Mouse (Mus musculus) adrenal gland, postnatal 25 days (tissue): ENCODE measurements at regions not wholly inside any gene's neighbourhood (a gene's known extent, or its start where the extent isn't known, plus 50 kb on each side); places are given as distances from the start of the nearest gene placed in this dataset.

ENCODE experiments used
- DNase-seq: peaks from one replicate; pipeline ENCODE4 v3.0.0; 2021; ENCODE audit warnings: mixed read lengths

DNA sequence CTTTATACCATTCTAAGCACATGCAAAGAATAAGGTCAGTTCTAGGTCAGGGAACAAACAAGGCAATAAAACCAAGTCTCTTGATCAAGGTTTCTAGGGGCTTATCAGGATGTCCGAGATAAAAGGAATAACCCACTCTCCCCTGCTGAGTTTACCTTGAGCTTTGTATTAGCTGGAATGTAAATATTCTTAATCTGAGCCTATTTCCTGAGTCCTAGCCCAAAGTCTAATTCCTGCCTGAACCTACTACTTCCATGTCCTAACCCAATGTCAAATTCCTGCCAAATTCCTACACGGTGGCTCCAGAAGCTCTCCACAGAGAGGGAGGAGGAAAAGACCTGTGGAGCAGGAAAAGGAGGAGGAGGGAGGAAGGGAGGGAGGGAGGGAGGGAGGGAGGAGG, 169.6 kb upstream of the Jarid2 start:
- no peak for DNase-seq

DNA sequence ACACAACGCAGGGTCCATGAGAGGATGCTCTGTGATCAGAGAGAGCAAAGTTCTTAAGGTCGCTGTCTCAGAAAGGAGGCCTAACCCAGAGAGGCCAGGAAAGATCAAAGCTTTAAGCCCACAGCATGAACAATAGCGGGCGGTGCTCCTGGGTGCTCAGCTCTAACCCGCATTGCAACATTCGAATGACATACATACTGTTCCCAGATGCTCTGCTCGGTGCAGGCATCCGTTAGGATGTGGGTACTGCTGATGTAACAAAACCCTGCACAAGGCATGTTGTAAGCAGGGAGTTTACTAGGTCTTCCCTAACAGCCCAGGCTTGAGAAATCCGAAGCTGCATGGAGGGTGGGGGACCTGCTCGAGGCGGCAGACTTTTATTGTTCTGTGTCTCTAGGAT, 164.6 kb upstream of the Jarid2 start:
- no peak for DNase-seq

DNA sequence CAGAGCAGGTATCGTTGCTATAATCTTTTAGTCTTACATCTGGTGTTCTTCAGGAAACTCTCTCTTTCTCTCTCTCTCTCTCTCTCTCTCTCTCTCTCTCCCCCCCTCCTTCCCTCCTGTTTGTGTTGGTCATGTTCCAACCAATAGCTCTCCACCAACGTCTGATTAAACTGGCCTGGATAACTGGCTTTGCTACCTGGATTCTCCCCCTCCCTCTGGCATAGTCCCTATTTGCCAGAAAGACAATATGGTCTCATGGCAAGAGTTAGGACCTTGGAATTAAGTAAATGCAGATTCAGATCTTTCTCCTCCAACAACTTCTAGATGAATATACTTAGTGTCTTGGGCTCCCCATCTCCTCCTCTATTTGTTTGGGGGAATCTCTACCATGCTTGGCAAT, 161.6 kb upstream of the Jarid2 start:
- no peak for DNase-seq

DNA sequence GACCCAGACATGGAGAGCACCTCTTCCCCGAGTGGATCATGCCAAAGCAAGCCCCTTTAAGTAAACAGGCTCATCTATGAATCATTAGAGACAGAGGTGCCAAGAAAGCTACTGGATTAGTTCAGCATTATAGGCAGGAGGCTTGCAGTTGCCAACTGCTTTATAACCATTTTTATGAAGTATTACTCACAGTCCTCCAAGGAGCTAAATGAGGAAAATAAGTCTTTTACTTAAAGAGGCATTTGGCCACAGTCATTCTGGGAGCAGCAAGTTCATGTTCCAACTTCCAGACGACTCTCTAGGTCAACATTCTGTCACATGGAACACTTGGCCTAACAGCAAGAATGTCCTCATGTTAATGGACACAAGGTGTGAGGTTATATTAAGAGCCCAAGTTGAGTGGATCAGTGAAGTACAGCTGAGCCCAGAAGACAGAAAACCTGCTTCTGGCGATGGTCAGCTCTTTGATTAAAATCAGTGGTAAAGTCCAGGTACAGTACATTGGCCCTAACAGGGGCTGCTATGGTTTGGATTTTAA, 160.0 kb upstream of the Jarid2 start:
- no peak for DNase-seq

DNA sequence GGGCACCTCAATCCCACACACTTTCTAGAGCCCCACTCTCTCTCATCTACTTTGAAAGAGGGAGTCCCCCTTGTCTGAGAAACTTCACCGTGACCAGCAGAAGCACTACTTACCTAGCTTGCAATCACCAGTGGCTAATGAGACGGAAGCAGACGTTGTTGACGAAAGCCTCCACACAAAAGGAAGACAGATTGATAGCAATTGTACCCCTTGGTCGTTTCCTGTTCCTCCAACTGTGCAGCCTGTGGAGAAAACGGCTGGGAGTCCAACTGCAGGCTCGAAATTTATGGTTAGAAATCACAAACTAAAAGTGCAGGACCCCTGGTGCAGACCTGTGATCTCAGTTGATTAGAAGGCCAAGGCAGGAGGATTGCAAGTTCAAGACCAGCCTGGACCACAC, 155.8 kb upstream of the Jarid2 start:
- no peak for DNase-seq

DNA sequence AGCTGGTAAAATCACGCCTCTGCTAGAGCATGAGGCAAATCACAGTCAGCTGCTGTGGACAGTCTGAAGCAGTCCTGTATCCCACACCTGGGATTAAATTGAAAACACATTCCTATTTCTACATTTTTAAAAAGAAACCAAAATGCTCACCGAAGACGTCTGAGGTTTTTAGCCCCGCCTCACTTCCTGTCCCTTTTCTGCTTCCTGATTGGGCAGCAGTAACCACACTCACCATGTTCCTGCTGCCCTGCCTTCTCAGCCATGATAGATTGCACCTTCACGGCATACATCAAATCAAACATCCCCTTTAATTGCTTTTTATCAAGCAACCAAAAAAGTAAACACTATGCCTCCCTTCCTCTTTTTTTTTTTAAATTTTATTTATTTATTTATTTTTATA, 150.1 kb upstream of the Jarid2 start:
- DNase-seq: no peak

DNA sequence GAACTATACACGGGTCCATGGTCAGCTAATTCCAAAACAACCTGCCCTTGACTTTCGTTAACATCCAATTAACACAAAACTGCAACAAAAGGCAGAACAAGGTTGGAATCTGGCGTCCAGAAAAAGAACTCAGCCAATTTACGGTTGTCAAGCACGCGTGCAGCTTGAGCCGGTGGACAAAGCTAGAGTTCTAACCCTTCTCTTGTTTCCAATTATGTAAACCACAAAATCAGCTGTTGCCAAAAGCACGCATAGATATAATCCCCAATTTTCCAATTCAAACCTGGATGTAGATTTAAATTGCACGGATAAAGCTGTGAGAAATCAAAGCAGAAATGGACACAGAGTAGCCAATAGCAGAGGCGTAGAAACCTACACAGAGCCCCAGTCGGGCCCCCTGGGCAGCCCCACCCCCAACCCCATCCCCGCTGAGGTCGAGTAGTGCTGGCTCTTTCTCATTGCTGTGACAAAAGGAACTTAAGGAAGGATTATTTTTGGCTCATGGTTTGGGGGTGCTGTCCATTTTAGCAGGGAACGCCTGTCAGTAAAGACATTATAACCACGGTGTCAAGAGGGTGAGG, 149.0 kb upstream of the Jarid2 start:
- DNase-seq: no peak

DNA sequence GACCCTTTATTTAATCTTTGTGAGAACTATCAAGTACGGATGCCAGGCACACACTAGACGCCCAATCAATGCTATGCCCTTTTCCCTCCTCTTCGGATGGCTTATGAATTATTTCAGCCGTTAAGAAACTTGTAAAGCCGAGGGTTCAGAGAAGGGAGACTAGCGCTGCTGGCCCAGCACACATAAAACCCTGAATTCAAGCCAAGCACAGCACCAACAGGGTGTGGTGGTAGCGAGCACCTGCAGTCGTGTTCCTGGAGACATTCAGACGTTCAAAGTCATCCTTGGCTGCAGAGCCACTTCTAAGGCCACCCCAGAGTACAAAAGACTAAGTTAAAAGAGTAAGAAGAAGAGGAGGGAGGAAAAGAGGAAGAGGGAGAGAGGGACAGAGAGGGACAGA, 148.5 kb upstream of the Jarid2 start:
- DNase-seq: no peak

DNA sequence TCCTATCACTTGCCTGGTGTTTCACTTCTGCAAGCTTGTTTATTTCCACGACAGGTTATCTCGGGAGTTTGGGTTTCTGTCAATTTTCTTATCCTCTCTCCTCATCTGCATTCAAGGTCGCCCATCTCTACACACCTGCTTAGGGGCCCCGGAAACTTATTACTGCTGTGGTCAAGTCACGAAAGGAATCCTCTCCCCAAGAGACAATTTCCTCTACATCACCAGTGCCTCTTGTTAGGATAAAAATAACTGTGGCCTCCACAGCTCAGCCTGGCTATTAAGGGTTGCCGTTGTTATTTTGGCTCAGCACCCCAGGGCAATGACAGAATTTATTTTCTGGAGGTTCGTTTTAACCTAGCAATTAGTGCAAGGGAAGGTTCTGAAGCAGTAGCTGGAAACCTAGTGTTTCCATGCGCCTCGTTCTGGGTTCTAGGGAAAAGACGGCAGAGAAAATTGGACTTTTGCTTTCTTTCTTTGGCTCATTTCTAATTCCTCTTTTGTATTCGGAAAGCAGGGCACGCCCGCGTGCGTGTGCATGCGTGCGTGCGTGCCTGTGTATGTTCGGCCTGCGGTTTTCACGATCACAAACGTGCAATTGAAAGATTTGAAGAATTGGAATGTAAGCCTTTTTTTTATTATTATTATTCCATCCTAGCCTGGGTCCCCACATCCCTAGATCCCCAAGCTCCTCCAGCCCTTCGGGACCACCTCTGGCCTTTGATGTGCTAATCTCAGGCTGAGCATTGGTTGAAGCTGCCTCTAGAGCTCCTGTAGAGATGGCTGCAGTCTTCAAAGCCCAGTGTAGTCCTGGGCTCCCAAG, 147.1 kb upstream of the Jarid2 start:
- DNase-seq: no peak

DNA sequence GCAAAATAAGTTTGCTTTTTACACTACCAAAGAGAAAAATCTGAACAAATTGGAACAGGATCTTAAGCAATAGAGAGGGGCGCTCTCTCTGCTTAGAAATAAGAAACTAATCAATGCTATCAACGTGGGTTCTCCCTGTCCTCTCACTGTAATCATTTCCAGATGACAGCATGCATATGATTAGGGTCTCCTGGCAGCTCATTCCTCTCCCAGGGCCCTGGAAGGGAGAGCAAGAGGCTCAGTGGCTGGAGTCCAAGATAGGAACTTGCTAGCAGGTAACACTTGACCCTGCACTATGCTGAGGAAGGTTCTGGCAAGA, 146.5 kb upstream of the Jarid2 start:
- no peak for DNase-seq

DNA sequence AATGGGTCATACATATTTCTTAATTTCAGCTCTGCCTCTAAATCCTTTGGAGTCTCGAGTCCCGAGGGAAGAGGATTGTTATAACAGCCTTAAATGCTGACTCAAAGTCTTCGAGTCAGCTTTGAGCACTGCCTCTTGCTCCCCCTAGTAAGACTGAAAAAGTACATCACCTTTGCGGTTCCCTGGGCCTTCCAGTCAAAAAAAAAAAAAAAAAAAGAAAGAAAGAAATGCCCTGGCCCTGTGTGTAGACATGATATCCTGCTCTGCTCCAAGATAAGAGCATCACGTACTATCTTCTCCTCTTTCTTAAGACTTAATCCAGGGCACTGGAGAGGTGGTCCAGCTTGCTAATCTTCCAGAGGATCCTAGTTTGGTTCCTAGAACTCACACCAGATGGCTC, 145.7 kb upstream of the Jarid2 start:
- DNase-seq: no peak

DNA sequence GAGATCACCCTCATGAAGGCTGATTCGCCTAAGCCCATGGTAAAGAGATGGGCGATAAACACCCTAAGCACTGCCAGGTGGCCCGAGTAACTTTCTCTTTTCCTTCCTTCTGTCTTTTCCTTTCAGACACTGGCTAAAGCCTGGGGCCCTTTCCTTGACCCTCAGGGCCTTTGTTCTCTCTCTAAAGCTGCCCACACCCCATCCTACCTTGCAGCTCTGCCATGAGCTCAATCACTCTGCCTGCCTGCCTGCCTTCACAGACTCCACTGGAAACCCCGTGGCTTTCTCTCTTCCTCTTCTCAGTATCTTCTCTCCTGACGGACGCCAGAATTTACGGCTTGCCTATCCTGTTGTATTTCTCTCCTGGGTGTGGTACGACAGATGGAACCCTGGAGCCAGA, 145.1 kb upstream of the Jarid2 start:
- DNase-seq: no peak

DNA sequence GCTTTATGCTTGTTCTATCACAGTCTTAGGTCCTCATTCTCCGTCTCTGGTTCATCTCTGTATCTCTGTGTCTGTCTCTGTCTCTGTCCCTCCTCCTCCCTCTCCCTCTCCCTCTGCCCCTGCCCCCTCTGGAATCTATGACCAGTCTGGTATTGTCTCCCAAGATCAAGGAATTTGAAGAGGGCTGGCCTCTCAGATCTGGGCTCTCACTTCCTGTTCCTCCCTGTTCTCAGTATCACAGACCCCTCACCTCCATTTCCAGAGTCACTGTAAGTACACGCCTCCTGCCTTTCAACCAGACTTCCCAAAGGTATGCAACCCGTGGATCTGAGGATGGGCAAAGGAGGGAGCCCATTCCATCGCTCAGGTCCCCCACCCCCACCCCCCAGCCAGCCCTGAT, 144.7 kb upstream of the Jarid2 start:
- DNase-seq: no peak

DNA sequence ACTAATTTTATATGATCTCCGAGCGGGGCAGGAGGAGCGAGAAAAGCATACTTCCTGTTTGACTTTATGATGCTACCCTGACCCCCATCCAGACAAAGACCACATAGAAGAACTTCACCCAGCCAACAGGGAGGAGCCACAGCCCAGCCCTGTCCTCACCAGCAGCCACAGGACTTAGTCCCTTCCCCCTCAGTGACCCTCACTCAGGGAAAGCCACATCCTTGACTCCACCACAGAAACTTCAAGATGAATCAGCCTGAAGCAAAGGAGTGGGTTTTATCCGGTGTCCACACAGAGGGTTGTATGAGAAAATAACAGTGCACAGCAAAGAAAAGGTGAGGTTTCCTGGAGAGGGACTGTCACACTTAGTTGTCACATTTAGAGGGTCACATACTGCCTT, 141.4 kb upstream of the Jarid2 start:
- DNase-seq: no peak

DNA sequence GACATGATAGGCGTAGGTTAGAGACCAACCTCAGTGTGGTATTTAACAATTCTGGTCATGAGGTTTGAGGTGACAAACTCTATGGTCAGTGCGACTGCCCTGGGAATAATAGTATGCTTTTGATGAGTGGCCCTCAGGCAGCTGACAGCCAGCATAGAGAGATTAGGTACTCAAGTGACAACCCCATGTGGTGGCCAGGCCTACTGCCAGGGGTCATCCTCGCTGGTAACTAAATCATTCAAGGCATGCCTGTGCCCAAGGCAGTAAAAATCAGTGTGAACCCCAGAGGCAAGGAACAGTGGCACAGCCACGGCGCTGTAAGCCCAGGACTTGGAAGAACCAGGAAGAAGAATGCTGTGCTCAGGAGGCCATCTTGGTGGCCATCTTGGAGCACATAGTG, 134.6 kb upstream of the Jarid2 start:
- DNase-seq: no peak

DNA sequence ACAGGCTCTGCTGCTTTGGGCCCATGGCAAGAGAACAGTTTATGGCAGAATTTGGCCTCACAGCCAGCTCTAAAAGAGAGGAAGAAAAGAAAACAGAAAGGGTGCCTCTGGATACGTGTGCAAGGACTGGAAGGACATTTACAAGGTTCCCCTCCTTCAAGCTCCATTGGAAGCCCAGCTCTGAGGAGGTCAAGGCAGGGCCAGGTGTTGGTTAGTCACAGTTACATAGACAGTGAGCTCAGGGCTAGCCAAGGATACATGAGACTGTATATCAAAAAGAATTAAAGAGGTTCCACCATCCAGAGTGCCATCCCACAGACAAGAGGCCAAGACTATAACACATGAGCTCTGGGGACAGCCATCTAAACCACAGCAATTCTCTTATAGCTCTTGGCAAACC, 131.6 kb upstream of the Jarid2 start:
- DNase-seq: no peak

DNA sequence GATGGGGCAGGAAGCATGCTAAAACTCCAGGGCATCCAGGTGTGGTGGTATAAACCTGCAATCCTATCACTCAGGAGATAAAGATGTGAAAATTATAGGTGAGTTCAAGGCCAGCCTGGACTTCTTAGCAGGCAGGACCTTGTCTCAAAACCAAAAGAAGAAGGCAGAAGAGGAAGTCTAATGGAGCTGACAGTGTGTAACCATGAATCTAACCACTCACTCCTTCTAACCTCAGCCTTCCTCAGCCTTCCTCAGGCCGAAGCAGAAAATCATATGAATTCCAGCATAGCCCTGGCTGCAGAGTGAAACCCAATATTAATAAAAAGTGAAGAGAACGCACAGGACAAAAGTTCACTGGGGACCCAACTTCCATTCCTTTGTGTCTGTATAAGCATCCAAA, 128.2 kb upstream of the Jarid2 start:
- DNase-seq: no peak

DNA sequence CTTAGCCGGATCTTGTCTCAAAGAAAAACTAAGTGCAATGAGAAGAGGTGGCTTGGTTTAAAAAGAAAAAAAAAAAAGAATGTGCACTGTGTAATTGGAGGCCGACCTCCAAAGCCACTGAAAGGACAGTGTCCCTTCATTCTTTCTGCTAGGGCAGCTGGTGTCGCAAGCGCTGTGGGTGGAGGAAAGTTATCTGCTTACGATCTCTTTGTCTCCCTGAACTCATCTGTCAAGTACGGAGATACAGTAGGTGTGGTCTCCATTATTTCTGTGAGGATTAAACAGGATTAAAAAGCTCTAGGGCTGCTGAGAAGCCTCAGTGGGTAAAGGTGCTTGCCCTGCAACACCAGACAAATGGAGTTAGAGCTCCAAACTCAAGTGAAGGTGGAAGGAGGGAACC, 126.6 kb upstream of the Jarid2 start:
- peak; percentile 27 for DNase-seq

DNA sequence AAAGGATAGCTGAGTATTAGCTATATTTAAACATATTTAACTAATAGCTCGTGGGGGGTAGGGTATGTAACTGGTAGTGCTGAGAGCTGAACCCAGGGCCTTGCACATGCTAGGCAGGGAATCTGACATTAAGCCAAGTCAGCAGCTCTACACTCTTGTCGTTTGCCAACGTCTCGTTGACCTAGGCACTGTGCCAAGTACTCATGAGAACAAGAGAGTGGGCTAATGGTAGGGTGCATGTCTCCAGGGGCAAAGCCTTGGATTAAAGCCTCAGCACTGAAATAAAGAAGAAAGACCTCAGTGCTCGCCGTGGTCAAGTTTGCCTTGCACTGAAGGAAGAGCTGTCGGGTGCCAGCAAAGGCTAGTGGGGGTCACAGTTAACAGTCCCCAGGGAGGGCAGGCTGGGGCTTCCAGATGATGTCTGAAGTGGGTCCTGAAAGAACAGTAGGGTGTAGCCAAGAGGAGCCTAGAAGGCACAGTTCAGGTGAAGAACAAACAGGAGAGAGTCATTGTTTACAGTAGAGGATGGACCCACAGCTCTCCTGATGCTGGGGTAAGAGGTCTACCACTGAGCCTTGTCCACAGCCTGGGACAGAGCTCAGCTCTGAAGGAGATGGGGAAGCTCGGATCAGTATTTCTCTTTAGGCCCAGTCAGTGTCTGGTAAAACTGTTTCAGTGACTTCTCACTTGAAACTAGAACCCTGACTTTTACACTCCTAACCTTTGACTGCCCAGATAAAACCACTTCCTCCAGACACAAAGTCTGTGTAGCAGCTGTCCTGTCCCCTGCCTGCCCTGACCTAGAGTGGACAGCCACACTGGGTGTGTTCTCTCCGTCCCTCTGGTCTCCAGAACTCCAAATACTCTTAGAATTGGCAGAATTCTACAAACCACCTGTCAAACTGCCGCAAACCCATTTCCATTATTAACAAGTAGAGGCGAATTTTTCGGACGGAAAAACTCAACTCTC, 121.7 kb upstream of the Jarid2 start:
- no peak for DNase-seq

DNA sequence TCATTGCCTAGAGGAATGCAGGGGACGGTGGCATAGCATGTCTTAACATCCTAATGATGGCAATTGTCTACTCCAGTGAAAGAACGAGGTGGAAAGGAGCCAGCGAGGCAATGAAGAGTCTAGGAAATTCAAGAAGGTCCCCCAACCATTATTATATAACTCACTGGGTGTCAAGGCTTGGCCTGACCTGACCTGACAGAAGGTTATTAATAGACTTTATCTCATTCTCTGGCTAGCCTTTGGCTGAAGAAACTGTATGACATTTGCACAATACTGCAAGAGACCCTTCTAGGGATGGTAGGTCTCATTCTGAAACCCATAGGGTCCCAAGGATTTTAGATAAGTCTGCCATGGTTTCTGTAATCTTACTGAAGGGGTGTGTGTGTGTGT, 121.0 kb upstream of the Jarid2 start:
- DNase-seq: no peak

DNA sequence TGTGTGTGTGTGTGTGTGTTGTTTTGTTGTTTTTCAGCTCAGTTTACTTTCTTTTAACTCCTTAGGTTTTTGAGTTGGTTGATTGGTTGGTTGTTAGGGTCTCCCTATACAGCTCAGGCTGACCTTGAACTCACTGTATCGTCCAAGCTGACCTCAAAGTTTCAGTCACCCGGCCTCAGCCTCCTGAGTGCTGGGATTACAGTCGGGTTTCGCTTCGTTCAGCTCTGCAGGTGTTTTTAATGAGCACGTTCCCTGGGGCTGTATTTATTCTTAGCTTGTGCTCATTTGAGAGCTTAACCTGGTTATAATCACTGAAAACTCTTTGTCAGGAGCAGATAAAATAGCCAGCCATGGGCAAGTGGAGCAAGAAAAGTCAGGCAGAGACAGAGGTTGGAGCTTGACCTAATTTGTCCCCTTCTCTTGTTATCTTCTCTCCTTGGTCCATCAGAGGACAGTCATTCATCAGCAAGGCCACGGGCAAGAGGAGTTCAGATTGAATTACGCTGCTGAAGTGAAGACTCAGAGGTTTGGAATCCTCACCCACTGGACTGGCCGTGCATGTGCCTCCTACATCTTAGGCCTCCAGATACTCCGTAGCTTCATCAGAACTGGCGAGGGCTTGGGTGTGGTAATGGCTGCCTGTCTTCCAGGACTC, 120.5 kb upstream of the Jarid2 start:
- DNase-seq: peak; percentile 44

DNA sequence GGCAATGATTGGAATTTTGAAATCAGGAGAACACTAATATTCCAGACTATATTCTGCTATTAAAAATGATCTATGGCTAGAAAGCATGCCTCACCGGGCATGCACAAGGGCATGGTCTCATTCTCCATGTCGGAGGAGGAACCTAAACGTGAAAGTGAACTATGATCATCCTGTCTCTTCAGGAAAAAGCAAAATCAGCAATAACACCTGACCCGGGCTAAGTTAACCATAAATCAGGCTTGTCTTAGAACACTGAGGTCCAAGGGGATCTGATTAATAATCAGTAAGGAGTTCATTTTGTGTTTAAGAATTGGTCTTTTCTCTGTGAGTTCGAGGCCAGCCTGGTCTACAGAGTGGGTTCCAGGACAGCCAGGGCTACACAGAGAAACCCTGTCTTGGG, 119.7 kb upstream of the Jarid2 start:
- no peak for DNase-seq

DNA sequence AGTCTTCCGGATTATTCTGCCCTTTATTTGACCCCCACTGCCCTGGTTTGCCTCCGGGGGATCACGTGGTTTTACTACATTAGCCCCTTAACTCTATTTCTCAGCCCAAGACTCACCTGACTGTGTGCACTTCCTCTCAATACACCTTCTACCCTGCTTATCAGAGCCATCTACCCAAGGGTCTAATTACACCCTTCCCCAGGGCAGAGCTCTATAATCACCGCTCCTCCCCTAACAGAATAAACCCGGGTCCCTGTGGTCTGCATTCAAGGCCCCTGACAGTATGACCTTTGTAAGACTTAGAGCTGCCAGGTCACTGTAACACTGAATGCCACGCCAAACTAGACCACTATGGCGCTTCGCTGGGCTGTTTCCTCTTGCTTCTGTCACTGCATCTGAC, 113.6 kb upstream of the Jarid2 start:
- DNase-seq: no peak
